Mouse (Mus musculus) lung, adult 18-20 months (tissue): ENCODE results near the gene Hbb-bh2.
"Not testable (repeated sequence)": the region's sequence is repeated elsewhere in the genome, so short reads cannot be mapped to it uniquely, and the experiment has no call there.

Experiments
- DNase-seq, 2 experiments: peaks; one replicate each; pipeline ENCODE4 v3.0.0; 2022; ENCODE audit warnings: mixed read lengths in 2 of 2

Gene Hbb-bh2

DNA sequence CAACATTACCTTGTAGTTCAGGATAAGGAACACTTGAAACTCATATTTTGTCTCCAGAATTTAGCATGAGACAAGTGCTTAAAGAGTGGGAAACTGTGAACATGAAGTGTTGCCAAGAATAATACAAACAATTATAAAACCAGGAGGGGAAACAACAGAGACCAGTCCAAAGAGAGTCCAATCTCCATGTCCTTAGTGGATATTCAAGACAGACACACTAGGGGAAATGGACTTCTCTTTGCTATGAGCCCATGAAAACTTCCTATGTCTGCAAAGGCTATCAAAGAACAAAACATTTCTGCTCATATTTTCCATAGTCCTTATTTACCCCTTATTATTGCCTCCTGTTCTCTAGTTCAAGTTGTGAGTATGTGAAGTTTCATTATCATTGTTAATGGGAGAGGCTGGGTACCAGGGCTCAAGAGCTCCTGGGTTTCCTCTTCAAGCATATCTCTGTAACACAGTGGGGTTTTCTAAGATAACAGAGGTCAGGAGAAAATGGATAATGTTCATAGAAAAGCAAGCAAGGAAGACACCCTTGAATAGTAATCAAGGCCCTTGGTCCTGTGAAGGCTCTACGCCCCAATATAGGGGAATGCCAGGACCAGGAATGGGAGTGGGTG, 29.0 kb downstream of the Hbb-bh2 start:
- no peak for DNase-seq

DNA sequence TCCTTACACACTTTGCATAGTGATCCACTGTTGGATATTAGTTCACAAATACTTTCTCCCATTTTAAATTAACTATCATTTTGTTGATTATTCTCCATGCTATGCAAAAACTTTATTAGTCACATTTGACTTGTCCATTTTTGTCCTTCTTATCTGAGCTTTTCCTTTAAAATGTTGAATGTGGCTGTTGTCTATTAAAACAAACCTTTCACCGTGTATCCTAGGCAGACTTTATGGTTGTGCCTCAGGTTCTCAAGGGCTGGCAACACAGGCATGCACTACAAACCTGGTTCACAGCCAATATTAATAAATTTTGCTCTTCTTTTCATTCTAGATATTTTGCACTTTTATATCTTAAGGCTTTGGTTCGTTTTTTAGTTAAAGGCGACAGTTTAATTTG, 29.6 kb downstream of the Hbb-bh2 start:
- no peak for DNase-seq

DNA sequence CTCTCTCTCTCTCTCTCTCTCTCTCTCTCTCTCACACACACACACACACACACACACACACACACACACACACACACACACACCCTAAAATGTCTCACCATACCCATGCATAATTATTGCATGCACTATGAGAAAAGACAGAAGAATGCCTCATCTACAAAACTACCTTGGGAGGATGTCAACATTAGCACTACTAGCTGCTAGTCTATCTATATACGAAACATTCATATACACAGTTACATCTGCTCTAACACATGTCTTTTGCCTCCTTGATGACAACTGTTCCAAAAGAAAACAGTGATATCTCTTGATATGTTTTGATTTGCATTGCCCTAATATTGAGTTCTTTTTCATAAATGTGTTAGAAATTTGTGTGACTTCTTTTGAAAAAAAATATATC, 30.0 kb downstream of the Hbb-bh2 start:
- DNase-seq: no peak

DNA sequence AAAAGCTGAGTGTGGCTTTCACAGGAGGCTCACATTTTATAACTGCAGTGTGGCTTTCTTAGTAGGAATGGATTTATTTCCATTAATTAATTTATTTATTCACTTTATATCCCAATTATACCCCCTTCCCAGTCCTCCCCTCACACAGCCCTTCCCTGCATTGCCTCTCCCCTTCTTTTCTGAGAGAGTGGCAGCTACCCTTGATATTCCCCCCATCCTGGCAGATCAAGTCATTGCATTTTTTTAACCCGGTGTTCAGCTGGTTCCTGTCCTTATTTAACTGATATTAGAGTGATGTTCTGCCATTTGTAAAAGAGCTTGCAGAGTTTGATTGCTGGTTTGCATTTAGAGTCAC, 30.5 kb downstream of the Hbb-bh2 start:
- DNase-seq: no peak

DNA sequence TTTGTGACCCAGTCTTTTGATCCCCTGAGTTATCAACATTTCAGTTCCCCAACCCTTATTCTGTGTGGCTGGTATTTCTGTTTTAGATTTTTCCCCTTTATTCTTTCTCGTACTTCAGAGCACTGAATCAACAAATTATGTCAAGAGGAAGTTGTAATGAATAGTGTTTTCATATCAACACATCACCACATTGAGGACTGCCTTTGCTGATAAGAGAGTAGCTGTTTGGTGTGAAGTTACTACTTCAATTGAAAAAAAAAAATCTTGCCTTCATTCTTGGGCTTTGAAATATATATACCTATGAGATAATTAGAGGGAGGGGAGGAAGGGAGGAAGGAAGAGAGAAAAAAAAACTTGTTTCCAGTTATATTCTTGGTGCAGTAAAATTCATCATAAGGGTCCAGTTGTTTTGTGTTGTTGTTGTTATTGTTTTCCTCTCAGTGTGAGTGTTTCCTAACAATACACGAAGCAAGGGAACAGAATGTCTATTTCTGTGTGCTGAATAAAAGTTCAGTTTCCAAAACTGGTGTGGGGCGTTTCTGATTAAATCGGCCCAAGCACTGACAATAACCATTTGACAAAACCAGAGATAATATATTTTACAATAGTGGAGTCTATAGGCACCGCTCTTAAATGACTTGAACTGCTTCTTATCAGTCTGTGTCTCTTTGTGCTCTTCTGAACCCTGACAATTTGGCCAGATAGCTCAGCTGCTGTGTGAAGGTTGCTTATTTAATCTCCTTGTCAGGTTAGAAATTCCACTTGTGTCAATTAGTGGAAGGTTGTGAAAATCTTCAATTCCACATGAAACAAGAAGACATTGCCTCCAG, 31.1 kb downstream of the Hbb-bh2 start:
- DNase-seq: no peak

DNA sequence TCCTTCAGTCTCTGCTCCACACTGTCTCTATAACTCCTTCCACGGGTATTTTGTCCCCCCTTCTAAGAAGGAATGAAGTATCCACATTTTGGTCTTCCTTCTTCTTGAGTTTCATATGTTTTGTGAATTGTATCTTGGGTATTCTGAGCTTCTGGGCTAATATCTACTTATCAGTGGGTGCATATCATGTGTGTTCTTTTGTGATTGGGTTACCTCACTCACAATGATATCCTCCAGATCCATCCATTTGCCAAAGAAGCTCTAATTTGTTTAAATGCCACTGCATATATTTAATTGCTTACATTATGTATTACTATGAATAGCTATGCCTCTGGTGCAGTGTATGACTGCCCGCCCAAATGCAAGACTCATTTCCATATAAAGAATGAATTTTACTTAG, 32.2 kb downstream of the Hbb-bh2 start:
- DNase-seq: not testable (repeated sequence)

DNA sequence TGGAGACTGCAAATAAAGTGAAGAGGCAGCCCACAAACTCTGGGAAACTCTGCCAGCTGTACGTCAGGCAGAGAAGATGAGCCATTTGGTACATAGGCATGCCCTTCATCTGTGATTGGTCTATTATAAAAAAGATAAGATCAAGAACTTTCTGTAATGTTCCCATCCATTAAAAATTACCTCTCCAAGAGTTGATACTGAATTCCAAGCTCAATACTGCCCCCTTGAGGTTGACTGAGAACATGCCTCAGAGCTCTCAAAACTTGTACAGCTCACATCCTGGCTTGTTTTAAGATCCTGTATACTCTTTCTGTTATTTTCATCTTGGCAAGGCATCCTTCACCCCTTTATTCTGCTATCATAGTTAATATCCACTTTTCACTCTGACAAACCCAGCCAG, 33.5 kb downstream of the Hbb-bh2 start:
- DNase-seq: no peak

DNA sequence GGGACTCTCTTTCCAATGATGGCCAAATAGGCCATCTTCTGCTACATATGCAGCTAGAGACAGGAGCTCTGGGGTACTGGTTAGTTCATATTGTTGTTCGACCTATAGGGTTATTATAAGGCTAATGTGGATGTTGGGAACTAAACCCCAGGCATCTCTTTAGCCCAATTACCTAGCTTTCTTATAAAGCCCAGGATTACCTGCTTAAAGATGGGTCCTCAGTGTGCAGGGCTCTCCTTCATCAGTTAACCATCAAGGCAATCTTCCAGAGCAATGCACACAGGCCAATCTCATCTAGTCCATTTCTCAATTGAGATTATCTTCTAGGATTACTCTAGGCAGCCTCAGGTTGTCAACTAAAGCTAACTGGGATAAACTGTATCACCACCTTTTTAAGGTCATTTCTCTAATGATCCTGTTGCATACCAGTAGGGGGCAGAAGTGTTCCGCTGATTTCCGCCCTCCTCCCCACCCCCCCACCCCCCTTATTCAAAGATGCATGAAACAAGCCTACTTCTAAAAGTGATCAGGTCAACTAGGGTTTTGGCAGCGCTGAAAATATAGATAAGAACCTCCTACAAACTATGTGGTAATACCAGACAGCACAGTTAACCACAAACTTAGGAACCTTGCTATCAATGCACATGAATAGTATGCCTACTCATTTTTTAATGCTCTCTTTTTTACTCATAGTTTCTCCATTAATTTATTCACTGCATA, 47.5 kb downstream of the Hbb-bh2 start:
- DNase-seq: no peak

DNA sequence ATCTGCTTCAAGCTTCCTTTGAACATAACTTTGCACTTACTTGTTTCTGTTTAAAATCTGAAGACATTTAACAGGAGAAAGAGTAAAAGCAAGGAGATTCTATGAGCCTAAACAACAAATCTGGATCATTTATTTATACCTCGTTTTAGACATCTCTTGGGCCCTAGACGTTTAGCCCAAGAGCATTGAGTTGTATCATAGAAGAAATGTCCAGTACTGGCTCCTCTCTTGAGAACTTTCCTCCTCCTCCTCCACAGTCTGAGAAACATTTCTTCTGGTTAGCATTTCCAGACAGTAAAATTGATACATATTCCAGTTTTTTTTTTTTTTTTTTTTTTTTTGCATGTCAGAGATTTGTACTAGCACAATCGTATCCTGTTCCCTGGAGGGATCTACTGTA, 48.6 kb downstream of the Hbb-bh2 start, which contains the start of gene Olfr67:
Olfr67 (minus strand) TSS at position 101 of the 400 bp plus-strand sequence.
- DNase-seq: no peak
